Mouse (Mus musculus) heart, adult 2 months (tissue): ENCODE measurements around the gene Kctd2. TPM values are rescaled to one million over a fixed set of nuclear protein-coding genes. Genes with fewer than 3 reads are reported as not detected.

ENCODE experiments used
- DNase-seq, 2 experiments: peaks; one replicate each; pipeline ENCODE4 v3.0.0; 2021
- H3K27ac ChIP-seq: fragments of 200-600 bp; 2 replicates; pipeline ENCODE4 v1.8.1; 2022
- H3K27me3 ChIP-seq: fragments of 200-500 bp; 2 replicates; pipeline ENCODE4 v1.6.1; 2012; ENCODE audit warnings: mild to moderate bottlenecking, low read length, inconsistent platforms, mixed read lengths; ENCODE audit not compliant: control insufficient read depth, insufficient read depth
- H3K36me3 ChIP-seq: fragments of 200-500 bp; 2 replicates; pipeline ENCODE4 v1.6.1; 2012; ENCODE audit warnings: low read length, inconsistent platforms; ENCODE audit not compliant: control insufficient read depth, insufficient read depth
- H3K4me1 ChIP-seq: fragments of 200-500 bp; 2 replicates; pipeline ENCODE4 v1.6.1; 2011; ENCODE audit warnings: low read length; ENCODE audit not compliant: control insufficient read depth, insufficient read depth
- H3K4me3 ChIP-seq: fragments of 200-600 bp; 2 replicates; pipeline ENCODE4 v1.8.1; 2022
- H3K79me2 ChIP-seq: fragments of 200-500 bp; replicated peaks from 2 replicates; pipeline ENCODE4 v1.6.1; 2012; ENCODE audit warnings: mild to moderate bottlenecking, inconsistent platforms, low read length, moderate library complexity, mixed read lengths; ENCODE audit not compliant: control insufficient read depth, insufficient read depth
- H3K9ac ChIP-seq: fragments of 200-500 bp; 2 replicates; pipeline ENCODE4 v1.6.1; 2012; ENCODE audit warnings: low read depth, mild to moderate bottlenecking, control low read depth, inconsistent platforms, low read length, mixed read lengths
- CTCF ChIP-seq: fragments of 200-600 bp; IDR thresholded peaks from 2 replicates; pipeline ENCODE4 v1.8.1; 2022; ENCODE audit warnings: antibody characterized with exemption, mild to moderate bottlenecking, moderate library complexity
- EP300 ChIP-seq: fragments of 200-500 bp; IDR thresholded peaks from 2 replicates; pipeline ENCODE4 v1.6.1; 2011; ENCODE audit warnings: low read depth, low read length, control low read depth; ENCODE audit not compliant: insufficient read depth
- POLR2A ChIP-seq: fragments of 200-500 bp; IDR thresholded peaks from 2 replicates; pipeline ENCODE4 v1.6.1; 2011; ENCODE audit warnings: mild to moderate bottlenecking, low read depth, low read length, control low read depth; ENCODE audit not compliant: insufficient read depth
- WGBS: fragments of 180-500 bp; shearing (Covaris S2); methylation state at CpG from one replicate; pipeline ENCODE4 v1.1.7; 2018; 5-methylcytosine and 5-hydroxymethylcytosine counted together
- intact Hi-C: fragments of 180-260 bp; cut with DNase I; formaldehyde crosslinking; loops from one replicate; pipeline ENCODE4 v1.15.1; 2025
- polyA plus RNA-seq: library from polyadenylated mRNA; depleted of rRNA; stranded (reverse); fragments of >200 nt; gene quantifications from 2 replicates; pipeline ENCODE4 v1.2.3, GENCODE M21; 2012
- total RNA-seq, 2 experiments: library from RNA; stranded (reverse); gene quantifications; 2 replicates each; pipeline ENCODE4 v1.2.3; 2021

The Kctd2 gene
- total and polyA plus RNA-seq, 3 experiments: 22.9 to 30.0 (median 26.6) TPM

DNA sequence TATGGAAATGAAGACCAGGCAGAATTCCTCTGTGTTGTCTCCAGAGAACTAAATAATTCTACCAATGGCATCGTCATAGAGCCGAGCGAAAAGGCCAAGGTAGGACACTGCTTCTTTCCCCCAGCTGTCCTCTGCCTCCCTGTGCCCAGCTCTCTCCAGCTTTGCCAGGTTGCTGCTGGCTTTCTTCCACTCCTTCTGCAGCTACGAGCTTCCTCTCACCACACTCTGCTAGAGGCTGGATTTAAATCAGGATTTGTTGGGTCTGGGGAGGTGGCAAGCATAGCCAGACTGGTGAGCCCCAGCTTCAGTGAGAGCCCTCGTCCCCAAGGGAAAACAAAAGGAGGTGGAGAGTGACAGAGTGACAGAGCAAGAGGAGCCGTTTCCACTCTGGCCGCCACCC lies 9.4 kb downstream of the Kctd2 start:
- no peak for TF ChIP-seq POLR2A
- no peak for TF ChIP-seq CTCF
- no peak for TF ChIP-seq EP300
- H3K4me3 ChIP-seq: no peak overlapping the region
- 59% methylated on average over 7 of the region's 7 CpGs for WGBS
- no peaks in the 10 kb centered on the region for H3K79me2 ChIP-seq
- H3K36me3 ChIP-seq: no peaks in the 10 kb centered on the region
- no peak overlapping the region for H3K27ac ChIP-seq
- no peak for DNase-seq
- no peak overlapping the region for H3K9ac ChIP-seq
- H3K4me1 ChIP-seq: peaks cover 2% of the 10 kb centered on the region
- no peaks in the 10 kb centered on the region for H3K27me3 ChIP-seq
- intact Hi-C loops: loop anchor here (5.0 kb wide), 1 partner anchor 72 kb away; no protein-coding TSS in a partner anchor

GRCm38 (mm10) chr11:115430561-115430960 lies 10.6 kb downstream of the Kctd2 start:
- intact Hi-C loops: no loop called here
- Histone ChIP-seq H3K36me3 (no peaks in the 10 kb centered on the region), H3K27me3 (no peaks in the 10 kb centered on the region), H3K79me2 (no peaks in the 10 kb centered on the region), H3K9ac (no peak overlapping the region), H3K4me3 (no peak overlapping the region), H3K27ac (no peak overlapping the region), H3K4me1 (peaks cover 2% of the 10 kb centered on the region)
- DNase-seq: no peak
- WGBS: 93% methylated on average over 6 of the region's 6 CpGs
- TF ChIP-seq POLR2A (no peak), CTCF (no peak), EP300 (no peak)

GRCm38 (mm10) chr11:115432814-115433213 lies 12.9 kb downstream of the Kctd2 start:
- DNase-seq: no peak
- whole genome bisulfite sequencing: 50% methylated on average over 4 of the region's 4 CpGs
- H3K4me3 ChIP-seq: no peak overlapping the region
- no peak overlapping the region for H3K9ac ChIP-seq
- TF ChIP-seq CTCF: no peak
- TF ChIP-seq POLR2A: no peak
- no peak for TF ChIP-seq EP300
- no peaks in the 10 kb centered on the region for H3K27me3 ChIP-seq
- intact Hi-C loops: no loop called here
- no peak overlapping the region for H3K27ac ChIP-seq
- peaks cover 4% of the 10 kb centered on the region for H3K4me1 ChIP-seq
- no peaks in the 10 kb centered on the region for H3K36me3 ChIP-seq
- no peaks in the 10 kb centered on the region for H3K79me2 ChIP-seq

DNA sequence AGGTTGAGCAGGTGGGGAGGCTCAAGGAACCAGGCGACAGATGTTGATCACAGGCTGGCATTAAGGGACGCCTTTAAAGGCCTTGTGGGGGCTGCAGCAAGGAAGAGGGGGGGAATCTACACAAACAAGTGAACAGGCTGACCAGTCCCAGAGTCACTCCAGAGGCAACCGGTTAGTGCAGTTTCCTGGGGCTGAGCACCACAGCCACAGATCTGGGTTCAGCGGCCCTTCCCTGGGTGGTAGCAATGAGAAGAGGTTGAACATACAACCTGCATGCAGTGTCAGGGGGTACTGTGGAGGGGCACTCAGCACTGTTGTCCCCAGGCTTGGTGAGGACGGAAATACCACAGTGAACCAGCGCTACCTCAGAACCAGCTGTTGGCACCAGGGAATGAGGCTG lies 13.4 kb downstream of the Kctd2 start:
- Histone ChIP-seq H3K9ac (no peak overlapping the region), H3K79me2 (no peaks in the 10 kb centered on the region), H3K4me1 (peaks cover 2% of the 10 kb centered on the region), H3K36me3 (no peaks in the 10 kb centered on the region), H3K27me3 (no peaks in the 10 kb centered on the region), H3K4me3 (no peak overlapping the region), H3K27ac (no peak overlapping the region)
- DNase-seq: no peak
- intact Hi-C loops: no loop called here
- WGBS: 81% methylated on average over 6 of the region's 6 CpGs
- TF ChIP-seq CTCF: no peak
- no peak for TF ChIP-seq EP300
- TF ChIP-seq POLR2A: no peak

GRCm38 (mm10) chr11:115435596-115436337 lies 15.8 kb downstream of the Kctd2 start:
- H3K4me1 ChIP-seq: peaks cover 2% of the 10 kb centered on the region
- H3K9ac ChIP-seq: 0 out of 2 replicates have a peak overlapping the region, but pooled peaks have one; percentile 4
- no peaks in the 10 kb centered on the region for H3K79me2 ChIP-seq
- WGBS: 15% methylated on average over 31 of the region's 31 CpGs
- H3K27me3 ChIP-seq: no peaks in the 10 kb centered on the region
- no peak overlapping the region; the same call in 1 of the 2 replicates for H3K27ac ChIP-seq
- TF ChIP-seq CTCF (no peak), EP300 (0 out of 2 replicates have a peak, but pooled peaks have one; percentile 31)
- H3K36me3 ChIP-seq: no peaks in the 10 kb centered on the region
- intact Hi-C loops: no loop called here
- peak in 1 of 2 experiments; percentile 42 for DNase-seq
- H3K4me3 ChIP-seq: peak overlapping the region; percentile 24; the same call in 1 of the 2 replicates

- TF ChIP-seq CTCF (no peak), POLR2A (no peak), EP300 (no peak)
- intact Hi-C loops: no loop called here
- Histone ChIP-seq H3K27ac (no peak overlapping the region), H3K4me1 (peaks cover 2% of the 10 kb centered on the region), H3K27me3 (no peaks in the 10 kb centered on the region), H3K4me3 (no peak overlapping the region), H3K9ac (no peak overlapping the region), H3K36me3 (no peaks in the 10 kb centered on the region), H3K79me2 (no peaks in the 10 kb centered on the region)
- 62% methylated on average over 5 of the region's 5 CpGs for WGBS
- no peak for DNase-seq
These were observed 17.7 kb downstream of the Kctd2 start for GRCm38 (mm10) chr11:115437571-115438122.
